Mouse (Mus musculus) retina, embryonic 14.5 days (tissue): ENCODE results near the gene Oxct2b.
"Not testable (repeated sequence)": the region's sequence is repeated elsewhere in the genome, so short reads cannot be mapped to it uniquely, and the experiment has no call there.

Experiments used
- DNase-seq: peaks from one replicate; pipeline ENCODE4 v3.0.0-alpha.2; 2015; ENCODE audit warnings: low spot score

The Oxct2b gene

GRCm38 (mm10) chr4:123112216-123112764 lies 3.8 kb upstream of the Oxct2b start:
- no peak for DNase-seq

- DNase-seq: not testable (repeated sequence)
Observed at GRCm38 (mm10) chr4:123114651-123115050, 1.4 kb upstream of the Oxct2b start.

DNA sequence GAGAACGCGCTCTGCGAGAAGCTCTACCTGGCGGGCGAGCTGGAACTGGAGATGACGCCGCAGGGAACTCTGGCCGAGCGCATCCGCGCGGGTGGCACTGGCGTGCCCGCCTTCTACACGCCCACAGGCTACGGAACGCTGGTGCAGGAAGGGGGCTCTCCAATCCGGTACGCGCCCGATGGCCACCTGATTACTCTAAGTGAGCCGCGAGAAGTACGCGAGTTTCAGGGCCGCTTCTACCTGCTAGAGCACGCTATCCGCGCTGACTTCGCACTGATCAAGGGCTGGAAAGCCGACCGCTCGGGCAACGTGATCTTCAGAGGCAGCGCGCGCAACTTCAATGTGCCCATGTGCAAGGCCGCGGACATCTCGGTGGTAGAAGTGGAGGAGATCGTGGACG lies 574 bp downstream of the Oxct2b start:
- peak; percentile 13 for DNase-seq

GRCm38 (mm10) chr4:123121286-123121685 lies 5.2 kb downstream of the Oxct2b start:
- no peak for DNase-seq

DNA sequence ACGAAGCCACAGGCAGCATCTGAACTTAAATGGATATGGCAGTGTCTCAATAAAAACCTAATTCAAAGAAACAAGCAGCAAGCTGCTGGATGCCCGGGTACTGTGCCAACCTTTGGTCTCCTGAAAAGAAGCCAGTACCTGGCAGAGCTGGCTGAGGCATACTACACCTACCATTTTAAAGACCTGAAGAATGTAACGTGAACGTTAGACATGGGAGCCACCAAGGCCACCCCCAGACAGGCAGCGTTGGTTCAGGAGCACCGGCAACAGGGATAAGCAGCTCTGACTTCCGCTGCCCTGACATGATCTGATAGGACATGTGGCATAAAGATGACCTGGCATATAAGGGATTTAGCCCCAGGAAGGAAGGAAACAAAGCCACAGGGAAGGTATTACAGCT lies 10.6 kb downstream of the Oxct2b start:
- no peak for DNase-seq

DNA sequence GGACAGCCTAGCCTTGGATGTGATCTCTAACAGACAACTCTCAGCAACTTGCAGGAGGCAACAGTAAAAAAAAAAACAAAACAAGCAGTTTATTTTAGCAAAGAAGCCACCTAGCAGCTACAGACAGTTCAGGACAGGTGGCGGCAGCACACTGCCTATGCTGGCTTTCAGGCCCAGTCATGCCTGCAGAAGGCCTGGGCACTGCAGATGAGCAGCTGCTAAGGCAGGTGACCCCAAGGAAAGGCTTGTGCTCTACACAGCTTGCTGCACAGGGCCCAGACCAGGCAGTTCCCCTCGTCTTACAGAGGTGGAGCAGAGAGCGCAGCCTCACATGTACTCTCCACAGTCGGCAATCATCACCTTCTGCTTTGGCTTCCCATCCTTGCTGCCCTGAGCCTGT lies 11.0 kb downstream of the Oxct2b start:
- no peak for DNase-seq

DNA sequence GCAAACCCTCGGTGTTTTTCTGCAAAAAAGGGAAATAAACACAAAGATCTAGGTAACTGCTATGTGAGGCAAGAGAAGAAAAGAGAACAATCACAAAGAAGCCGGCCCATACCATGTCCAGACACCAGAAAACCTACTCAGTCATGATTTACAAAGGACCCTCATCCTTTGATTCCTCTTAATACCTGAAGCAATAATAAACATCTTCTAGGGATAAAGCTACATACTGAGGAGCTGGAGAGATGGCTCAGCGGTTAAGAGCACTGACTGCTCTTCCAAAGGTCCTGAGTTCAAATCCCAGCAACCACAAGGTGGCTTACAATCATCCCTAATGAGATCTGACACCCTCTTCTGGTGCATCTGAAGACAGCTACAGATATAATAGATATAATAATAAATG lies 21.5 kb downstream of the Oxct2b start:
- no peak for DNase-seq

- DNase-seq: peak; percentile 93
Observed at GRCm38 (mm10) chr4:123139513-123140154, 23.6 kb downstream of the Oxct2b start, which contains the start of gene Ppie. Ppie (minus strand) TSS chr4:123139951.

DNA sequence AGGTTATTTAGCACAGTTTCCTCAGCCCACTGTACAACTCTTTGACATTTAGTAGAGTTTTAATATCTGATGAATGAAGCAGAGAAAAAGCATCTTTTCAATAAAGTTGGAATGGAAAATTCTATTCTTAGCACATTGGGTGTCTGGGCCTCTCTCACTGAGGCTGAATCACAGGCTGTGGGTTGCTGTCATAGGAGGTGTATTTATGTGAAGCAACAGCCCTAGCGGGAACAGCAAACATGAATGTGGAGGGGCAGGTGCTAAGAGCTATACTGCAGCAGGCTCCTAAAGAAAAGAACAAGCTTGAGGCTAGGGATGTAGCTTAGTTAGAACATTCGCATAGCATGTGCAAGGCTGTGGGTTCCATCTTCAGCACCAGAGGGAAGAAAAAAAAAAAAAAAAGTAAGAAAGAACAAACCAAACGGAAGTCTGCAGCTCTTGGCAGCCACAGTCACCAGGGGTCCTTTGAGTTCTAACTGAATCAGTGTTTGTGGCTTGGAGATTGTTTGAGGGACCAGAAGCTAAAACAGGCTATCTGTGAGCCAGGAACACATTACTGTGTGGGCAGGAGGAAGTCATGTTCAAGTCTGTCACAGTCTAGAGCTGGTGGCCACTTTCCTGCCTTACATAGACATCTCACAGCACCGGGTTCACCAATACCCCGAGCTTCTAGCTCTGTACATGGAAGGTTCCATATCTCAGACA lies 31.5 kb downstream of the Oxct2b start:
- DNase-seq: no peak

- no peak for DNase-seq
Observed at GRCm38 (mm10) chr4:123152003-123152402, 35.9 kb downstream of the Oxct2b start.

DNA sequence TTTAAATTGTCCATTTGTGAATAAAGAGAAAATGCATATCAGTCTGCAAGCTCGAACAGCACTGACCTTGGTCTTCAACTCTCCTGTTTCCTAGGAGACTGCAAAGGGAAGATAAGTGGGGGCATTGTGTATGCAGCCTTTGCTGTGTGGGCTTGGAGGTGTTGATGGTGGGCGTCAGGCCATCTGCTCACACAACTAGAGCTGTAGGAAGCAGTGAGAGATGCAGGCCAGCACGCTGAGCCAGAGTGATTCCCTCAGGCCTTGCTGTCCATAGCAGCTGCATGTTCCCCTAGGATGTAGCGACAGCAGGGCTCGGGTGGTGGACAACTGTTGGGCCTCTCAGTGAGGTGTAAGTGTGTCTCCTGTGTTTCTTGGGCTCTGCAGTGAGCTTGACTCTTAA lies 36.9 kb downstream of the Oxct2b start:
- peak; percentile 5 for DNase-seq

DNA sequence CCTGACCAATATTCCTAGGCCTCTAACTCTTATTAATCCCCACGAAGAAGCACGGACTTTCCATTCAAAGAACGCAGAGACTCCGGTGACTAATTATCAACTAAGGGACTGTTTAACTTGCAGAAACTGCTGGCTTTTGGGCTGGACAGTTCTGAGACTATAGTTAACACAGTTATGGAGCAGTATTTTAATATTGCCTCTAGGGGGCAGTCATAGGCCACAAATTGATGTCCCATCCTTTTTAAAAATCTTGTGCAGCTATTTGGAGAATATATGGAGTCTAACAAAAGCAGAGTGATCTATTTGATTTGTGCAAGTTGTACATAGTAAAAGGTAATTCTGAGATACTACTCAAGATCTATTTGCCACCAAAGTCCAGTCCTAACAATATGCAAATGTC lies 38.9 kb downstream of the Oxct2b start:
- DNase-seq: peak; percentile 82

DNA sequence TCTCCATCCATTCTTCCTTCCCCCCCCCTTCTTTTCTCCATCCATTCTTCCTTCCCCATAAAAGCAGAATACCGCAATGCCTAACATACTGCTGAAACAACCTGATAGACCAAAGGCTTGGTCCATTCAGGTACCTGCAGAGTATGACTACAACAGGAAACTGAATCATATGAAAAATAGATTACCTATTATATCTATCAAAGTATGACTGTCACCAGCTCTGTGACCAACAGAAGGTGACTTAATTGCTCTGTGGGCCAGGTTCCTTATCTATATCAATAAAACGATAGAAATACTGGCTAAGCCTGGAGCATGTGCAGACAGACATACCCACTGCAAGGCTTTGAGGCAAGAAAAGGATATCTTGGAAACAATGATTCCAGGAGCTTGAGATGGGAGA lies 39.4 kb downstream of the Oxct2b start:
- no peak for DNase-seq

- no peak for DNase-seq
Observed at GRCm38 (mm10) chr4:123155840-123156239, 39.8 kb downstream of the Oxct2b start.

GRCm38 (mm10) chr4:123160571-123160970 lies 44.5 kb downstream of the Oxct2b start:
- no peak for DNase-seq

GRCm38 (mm10) chr4:123161251-123161650 lies 45.2 kb downstream of the Oxct2b start:
- not testable (repeated sequence) for DNase-seq

DNA sequence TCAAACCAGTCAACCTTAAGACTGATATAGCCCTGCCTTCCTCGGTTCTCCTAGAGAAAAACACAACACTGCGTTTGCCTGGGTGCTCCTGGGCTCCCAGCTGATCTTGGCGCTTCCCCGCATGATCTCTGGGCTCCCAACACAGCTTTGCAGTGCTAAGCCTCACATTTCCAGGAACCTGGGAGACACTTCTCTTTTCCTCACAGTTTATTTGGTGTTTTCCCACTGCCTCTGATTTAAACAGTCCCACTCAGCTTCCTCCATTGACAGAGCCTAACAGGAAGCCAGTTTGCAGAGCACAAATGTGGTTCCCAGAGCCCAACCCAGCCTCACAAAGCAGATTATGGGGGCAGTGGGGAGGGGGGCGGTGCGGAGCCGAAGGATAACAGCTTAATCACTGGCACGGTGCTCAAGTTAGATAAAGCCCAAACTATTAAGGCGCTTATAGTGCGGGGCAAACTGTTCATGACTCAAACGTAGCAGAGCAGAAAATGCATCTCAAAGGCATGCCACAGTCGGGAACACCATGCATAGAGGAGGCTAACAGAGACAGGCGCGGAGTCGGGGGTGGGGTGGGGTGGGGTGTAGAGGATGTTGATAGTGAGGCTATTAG lies 46.3 kb downstream of the Oxct2b start:
- peak; percentile 38 for DNase-seq

GRCm38 (mm10) chr4:123164157-123164556 lies 48.1 kb downstream of the Oxct2b start:
- DNase-seq: no peak
